Mouse (Mus musculus): ENCODE data around the gene Ryr2.

DNA sequence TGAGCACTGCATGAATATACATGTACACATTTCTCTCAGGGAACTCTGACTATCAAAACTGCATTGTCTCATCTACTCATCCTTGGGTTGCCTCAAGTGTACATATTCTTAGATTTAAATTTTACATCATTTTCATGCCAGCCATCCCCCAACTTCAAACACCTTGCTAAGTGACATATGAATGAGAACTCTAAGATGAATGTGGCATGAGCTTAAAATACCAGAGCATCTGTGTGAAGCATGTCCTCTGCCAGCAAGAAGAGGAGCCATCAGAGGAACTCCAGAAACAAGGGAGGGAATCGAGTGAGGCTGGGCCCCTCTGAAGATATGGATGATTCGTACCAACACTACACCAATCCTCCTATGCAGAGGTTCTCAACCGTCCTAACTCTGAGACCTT is 222.6 kb downstream of the Ryr2 start:
- no peak for TF ChIP-seq CTCF (IDR thresholded peaks at IDR 0.05; ENCODE audit: borderline replicate concordance, extremely low read depth, insufficient read depth, insufficient read length)
- no peak for TF ChIP-seq POLR2A (IDR thresholded peaks at IDR 0.05; ENCODE audit: borderline replicate concordance, extremely low read depth, insufficient read depth, insufficient read length, poor library complexity, severe bottlenecking)
